Mouse (Mus musculus) urinary bladder, postnatal 25 days (tissue): ENCODE data around the gene Tbx6.

Experiments
- DNase-seq: peaks from one replicate; pipeline ENCODE4 v3.0.0; 2022; ENCODE audit warnings: low spot score

Tbx6 gene

DNA sequence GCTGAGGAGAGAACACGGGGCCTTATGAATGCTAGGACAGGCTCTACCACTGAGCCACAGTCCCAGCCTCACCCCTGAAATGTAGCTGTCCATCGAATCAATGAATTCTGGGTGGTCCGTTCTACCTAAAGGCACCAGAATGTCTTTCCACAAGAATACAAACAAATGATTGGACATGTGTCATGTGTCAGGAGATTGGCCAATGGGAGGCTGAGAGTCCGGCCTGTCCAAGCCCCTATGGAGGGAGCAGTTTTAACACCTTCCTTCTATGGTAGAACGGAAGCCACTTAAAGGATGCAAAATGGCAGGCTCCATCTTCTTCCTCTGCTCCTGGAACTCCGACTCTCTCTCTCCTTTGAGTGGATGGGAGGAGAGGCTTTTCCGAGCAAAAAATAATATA is 36.3 kb downstream of the Tbx6 start:
- no peak for DNase-seq

GRCm38 (mm10) chr7:126818818-126819217 is 37.5 kb downstream of the Tbx6 start:
- no peak for DNase-seq

- peak; percentile 74 for DNase-seq
Measured at GRCm38 (mm10) chr7:126821835-126822511, 40.7 kb downstream of the Tbx6 start.

DNA sequence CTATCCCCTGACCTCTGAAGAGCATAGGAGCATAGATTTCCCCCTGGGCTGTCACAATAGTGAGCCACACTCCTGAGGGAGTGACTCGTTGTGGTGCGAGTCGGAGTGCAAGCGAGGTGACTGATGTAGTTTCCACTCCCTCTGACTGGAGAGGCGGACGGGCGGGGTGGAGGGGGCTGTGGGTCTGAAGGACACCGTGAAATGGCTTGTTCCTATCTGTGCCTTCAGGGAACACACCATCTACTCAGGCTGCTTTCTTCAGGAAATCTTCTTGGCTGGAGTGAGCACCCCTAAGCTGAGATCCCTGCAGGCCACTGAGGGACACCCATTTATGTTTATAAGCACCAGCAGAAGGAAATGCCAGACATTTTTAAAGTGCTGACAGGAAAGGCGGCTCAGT is 41.5 kb downstream of the Tbx6 start:
- DNase-seq = no peak

DNA sequence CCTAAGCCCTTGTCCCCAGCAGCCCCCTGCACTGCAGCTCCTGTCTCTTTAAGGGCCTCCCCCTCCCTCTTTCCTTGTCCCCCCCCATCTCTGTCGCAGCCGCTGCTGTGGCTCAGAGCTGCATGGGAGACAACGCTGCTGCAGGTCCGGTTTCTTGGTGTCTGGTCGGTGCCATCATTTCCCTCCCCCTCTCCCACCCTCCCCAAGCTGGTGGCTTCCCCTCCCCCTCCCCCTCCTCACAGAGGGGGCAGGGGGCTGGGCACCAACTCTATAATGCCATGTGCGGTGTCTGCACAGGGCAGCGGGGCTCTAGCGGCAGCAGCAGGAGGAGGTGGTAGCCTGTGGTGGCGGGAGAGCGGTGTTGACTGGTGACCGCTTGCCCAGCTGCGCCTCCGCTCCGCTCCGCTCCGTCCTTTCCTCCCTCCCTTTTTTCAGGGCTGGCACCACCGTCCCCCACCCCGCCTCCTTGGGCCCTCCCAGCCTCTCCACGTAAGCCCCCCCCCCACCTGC is 42.0 kb downstream of the Tbx6 start:
- DNase-seq = no peak

GRCm38 (mm10) chr7:126823940-126824339 is 42.7 kb downstream of the Tbx6 start:
- DNase-seq = no peak

- DNase-seq = no peak
Measured at GRCm38 (mm10) chr7:126825403-126825802, 44.1 kb downstream of the Tbx6 start.

GRCm38 (mm10) chr7:126825952-126826351 is 44.7 kb downstream of the Tbx6 start:
- DNase-seq = no peak

- no peak for DNase-seq
Measured at GRCm38 (mm10) chr7:126831539-126831938, 50.3 kb downstream of the Tbx6 start, which contains the start of gene 4930451I11Rik. Gene 4930451I11Rik, minus strand, starts transcription at chr7:126831639.

DNA sequence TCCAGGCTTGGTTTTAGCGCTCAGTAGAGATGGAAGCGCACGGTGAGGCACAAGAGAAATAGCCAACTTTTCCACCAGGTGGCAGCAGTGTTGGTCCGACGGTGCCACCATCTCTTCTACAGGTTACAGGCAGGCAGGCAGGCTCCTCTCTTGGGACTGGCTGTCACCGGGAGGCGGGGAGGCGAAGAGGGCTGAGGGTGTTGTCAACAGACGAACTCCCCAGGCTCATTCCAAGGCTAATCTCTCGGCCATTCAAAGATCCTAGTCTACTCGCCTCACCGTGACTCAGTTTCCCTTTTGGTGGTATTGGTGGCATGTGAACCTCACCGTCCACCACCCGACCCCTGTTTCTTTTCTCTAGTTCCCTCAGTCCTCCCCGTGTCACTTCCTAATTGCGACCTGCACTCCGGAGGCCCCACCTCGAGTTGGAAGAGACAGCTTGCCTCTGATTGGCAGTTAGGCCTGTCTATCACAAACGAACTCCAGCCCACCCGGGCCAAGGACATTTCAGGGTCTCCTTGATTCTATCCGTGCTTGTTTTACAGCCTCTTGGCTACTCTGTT is 50.8 kb downstream of the Tbx6 start:
- peak; percentile 68 for DNase-seq

GRCm38 (mm10) chr7:126833294-126833693 is 52.0 kb downstream of the Tbx6 start:
- DNase-seq = no peak
